Mouse (Mus musculus): ENCODE data around the gene Asic1.
"Not testable (repeated sequence)": the region's sequence is repeated elsewhere in the genome, so short reads cannot be mapped to it uniquely, and the experiment has no call there.

The Asic1 gene

DNA sequence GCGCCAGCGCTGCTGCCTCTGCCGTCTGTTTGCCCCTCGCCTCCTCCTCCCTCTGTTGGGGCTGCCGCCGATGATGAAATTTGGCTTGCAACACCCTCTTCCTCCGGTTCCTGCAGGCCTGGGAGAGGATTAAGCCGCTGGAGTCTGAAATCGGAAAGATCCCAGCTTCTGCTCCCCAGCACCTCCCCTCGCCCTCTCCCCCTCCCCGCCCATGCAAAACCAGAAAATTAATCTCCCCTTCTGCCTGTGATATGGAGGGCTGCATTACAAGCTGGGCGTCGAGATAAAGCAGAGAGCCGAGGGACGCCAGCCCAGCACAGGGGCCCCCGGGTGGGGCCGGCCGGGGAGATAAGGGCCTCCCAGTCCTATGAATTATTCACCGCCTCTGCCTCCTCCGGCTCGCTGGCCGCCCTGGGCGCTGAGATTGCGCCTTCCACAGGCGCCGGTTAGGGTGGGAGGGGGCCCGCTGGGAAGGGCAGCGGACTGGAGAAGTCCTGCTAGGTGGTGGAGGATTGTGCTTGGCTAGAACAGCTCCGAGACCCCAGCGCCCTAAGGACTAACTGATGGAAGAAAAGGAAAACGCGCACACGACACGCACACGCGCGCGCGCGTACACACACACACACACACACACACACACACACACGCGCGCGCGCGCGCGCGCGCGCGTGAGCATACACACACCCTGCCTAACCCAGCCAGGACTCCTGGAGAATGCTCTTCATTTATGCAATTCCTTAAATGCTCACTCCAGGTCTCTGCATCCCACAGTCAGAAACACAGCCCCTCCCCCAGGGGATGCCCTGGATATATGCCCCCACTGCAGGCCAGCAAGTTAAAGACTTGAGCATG lies 5.3 kb upstream of the Asic1 start:
- peak; percentile 81 for DNase-seq

DNA sequence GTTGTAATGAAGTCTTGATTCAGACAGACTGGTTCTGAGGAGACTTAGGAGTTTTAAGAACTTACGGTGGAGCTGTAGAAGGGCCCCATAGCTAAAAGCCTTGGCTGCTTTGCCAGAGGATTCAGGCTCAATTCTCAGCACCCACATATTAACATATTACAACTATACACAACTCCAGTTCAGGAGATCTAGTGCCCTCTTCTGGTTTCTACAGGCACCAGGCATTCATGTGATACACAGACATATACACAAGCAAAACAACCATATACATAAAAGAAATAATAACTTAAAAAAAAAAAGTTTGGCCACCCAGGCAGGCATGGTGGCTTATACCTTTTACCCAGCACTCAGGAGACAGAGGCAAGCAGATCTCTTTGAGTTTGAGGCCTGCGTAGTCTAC lies 2.6 kb upstream of the Asic1 start:
- no peak for DNase-seq

DNA sequence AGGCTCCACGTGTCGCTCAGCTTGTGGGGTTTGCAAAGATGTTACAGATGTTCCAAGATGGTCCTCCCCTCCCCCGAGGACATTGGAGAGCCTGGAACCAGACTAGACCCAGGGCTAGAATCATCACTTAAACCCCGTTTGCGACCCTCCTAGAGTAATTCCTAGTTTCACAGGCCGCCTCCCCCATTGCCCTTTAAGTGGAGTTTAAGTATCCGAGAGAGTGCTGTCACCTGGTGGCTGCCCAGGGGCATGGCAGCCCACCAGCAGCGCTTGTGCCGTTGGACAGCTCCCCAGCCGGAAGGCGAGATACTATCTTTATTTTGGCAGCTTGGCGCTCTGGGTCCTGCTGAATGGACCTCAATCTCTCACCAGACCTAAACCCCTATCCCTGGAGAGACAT lies 1.3 kb upstream of the Asic1 start:
- DNase-seq, result peak; percentile 84

DNA sequence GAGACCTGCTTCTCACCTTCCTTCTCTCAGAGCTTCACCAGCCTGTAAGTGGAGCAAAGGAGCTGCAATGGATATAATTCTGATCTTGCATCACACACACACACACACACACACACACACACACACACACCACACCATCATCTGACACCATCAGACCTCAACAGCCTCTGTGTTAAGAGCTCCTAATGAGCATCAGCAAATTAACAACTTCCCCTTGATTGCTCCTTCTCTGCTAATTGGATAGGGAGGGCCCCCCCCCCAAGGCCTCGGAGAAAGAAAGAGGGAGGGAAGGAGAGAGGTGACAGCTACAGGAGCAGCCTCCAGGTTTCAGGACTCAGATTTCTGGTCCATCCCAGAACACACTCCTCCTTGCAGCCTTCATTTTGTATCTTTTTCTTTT lies 776 bp upstream of the Asic1 start:
- no peak for DNase-seq

DNA sequence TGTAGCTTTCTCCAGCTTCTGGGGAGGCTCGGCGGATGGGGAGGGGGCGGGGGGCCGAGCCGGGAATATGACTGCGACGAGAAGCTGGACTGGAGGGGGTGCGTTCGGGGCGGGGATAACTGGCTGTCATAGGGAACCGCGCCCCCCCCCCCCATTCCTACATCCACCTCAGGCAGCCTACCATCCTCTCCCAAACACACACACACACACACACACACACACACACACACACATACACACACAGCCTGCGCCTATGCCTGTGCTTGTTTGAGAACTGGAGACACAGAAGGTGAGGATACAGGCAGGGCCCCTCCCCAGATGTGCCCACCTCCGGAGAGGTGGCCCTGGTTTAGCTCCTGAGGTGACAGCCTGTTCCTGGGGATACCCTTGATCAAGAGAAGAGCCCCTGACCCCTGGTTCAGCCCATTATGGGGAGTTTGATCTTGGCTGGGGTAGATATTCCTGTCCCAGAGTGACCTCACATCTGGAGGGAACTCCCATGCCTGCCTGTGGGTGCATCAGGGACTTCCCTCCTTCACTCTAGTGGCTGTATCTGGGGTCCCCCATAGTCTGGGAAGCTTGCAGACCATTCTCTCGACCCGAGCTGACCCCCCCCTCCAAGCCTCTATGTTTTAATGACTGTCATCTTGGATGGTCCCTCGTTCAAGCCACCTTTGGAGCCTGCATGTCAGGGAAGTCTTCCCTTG lies 949 bp downstream of the Asic1 start:
- DNase-seq, result no peak

DNA sequence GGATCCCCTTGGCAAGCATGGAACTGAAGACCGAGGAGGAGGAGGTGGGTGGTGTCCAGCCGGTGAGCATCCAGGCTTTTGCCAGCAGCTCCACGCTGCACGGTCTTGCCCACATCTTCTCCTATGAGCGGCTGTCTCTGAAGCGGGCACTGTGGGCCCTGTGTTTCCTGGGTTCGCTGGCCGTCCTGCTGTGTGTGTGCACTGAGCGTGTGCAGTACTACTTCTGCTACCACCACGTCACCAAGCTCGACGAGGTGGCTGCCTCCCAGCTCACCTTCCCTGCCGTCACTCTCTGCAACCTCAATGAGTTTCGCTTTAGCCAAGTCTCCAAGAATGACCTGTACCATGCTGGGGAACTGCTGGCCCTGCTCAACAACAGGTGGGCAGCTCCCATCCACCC lies 1.6 kb downstream of the Asic1 start:
- no peak for DNase-seq

DNA sequence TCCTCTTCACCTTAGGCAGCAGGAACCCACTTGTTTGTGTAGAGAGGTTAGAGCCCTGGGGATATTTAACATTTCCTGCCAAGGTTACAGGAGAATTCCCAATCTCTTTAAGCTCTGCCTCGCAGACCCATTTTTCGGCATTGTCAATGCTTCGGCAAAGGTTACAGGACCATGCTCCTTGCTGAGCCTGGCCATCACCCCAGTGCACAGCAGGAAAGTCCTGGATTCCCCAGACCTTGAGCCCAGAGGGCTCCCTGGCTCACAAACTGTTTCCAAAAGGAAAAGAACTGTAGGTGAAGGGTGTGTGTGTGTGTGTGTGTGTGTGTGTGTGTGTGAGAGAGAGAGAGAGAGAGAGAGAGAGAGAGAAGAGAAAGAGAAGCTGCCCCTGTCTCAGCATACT lies 4.7 kb downstream of the Asic1 start:
- no peak for DNase-seq

DNA sequence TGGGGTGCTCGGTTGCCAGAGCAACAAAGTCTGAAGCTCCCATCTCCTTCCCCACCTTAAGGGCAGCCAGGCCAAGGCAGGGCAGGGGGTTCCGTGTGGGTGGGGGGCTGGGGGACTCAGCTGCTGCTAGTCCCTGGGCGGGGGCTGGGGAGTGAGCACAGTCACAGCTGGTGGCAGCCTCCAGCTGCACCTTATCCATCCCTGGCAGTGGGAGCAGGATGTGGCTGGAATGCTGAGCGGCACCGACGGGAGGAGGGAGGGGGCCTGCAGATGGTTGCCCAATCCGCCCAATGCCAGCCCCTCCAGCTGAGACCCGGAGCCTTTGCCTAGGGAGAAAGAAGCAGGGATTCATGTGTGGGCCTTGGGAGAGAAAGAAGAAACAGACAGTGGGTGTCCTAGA lies 6.9 kb downstream of the Asic1 start:
- DNase-seq, result no peak

DNA sequence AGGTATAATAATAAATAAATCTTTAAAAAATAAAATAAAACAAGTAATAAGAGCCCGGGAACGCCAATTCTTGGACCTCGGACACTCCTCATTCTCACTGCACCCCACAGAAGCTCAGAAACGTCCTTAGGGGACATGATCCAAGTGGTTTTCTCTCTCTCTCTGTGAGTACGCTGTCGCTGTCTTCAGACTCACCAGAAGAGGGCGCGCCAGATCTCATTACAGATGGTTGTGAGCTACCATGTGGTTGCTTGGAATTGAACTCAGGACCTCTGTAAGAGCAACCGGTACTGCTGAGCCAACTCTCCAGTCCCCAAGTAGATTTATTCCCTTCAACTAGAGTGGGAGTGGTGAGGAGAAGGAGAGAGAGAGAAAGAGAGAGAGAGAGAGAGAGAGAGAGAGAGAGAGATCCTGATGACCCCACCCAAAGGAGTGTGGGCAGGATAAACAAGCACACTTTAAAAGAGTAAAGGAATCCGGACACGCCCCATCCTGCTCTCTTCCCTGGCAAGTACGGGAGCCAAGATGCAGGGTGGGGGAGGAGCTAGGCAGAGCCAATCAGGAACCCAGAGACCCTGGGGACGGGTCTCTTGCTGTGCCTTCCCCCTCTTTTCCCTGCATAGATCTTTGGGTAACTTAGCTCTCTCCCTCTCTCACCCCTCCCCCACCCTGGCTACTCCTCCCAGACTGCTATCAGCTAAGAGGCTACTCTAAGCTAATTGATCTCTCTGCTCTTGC lies 8.1 kb downstream of the Asic1 start:
- peak; percentile 52 for DNase-seq

DNA sequence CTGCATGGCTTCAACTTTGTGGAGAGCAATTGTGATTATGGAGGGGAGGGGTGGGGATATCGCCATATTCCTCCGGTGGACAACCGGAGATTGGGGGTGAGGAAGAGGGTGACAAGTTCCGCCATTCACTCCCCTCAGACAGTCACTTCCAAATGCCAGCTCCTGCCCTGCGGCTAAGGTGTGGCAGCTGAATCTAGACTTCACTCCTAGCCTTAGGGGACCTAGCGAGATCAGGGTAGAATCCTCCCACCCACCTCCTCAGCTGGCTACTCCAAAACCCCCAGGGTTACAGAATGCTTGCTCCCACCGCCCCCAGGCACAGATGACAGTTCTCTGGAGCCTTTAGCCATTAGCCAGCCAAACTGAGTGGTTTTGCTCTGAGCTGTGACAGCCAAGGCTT lies 8.8 kb downstream of the Asic1 start:
- DNase-seq, result no peak

DNA sequence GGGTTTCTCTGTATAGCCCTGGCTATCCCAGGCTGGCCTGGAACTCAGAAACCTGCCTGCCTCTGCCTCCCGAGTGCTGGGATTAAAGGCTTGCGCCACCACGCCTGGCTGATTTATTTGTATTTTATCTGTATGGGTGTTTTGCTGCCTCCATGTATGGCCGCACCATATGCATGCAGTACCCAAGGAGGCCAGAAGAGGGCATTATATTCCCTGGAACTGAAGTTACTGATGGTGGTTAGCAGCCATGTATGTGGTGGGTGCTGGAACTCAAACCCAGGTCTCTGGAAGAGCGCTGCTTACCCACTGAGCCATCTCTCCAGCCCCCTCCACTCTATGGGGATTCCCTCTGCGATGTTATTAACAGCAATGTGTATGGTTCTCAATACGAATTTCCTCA lies 12.7 kb downstream of the Asic1 start:
- no peak for DNase-seq

DNA sequence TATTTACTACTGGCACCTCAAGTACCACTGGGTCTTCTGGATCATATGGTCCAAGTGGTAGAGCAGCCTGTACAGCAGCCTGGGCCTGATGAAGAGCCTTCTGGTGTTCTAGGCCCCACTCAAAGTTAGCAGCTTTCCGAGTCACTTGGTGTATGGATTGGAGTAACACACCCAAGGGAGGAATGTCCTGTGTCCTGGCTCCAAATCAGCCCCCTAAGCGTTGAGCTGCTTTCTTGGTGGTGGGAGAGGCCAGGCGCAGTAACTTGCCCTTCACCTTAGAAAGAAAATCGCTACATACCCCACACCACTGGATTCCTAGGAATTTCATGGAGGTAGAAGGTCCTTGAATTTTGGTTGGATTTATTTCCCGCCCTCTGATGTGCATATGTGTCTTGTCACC lies 14.0 kb downstream of the Asic1 start:
- DNase-seq, result no peak

DNA sequence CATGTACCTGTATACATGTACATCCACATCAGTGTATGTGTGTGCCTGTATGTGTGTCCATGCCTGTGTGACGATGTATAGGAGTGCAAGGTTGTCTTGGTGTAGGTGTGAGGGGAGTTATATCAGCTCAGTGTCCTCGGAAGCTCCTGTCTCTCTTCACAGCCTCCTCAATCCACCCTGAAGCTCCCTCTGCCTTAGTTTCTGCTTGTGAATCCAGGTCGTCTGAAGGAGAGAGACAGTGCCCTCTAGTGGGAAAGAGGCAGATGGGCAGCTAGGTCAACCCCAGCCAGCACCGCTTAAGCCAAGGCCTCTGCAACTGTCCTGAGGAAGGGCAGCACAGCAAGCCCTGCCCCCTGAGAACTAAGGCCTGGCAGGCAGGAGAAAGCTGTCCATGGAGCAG lies 18.5 kb downstream of the Asic1 start:
- DNase-seq, result peak; percentile 78

DNA sequence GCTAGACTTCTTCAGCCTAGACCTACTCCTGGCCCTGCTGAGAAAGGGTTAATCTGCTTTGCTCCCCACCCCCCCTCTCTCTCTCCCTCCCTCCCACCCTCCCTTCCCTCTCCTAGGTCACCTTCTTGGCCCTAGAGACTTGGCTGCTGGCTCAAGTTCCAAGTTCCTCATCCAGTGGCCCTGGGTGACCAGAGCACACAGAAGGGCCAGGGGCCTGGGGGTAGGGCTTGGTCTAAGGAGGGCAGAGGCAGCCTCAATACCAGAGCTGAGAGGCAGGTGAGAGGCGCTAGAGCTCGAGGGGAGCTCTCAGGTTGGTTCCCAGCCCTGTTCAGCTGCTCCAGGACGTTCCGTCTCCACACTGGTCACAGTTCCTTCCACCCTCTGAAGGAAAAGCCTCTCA lies 20.8 kb downstream of the Asic1 start:
- no peak for DNase-seq

DNA sequence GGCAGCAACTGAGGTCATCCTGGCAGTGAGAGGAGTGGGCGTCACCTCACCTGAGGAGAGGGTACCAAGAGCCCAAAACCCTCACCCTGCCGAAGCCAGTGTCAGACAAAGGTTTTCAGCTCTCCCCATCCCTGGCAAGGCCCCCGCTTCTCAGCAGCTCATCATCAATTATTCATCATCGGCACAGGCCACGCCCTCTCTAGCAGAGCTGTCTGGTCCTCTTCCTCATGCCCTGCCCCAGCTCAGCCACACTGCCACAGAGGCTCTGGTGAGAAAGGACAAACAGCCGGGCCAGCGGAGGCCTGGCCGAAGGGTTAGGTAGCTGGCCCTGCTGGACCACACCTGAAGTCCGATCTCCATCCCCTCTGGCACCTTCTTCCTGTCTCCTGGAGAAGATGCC lies 21.8 kb downstream of the Asic1 start:
- DNase-seq, result no peak

DNA sequence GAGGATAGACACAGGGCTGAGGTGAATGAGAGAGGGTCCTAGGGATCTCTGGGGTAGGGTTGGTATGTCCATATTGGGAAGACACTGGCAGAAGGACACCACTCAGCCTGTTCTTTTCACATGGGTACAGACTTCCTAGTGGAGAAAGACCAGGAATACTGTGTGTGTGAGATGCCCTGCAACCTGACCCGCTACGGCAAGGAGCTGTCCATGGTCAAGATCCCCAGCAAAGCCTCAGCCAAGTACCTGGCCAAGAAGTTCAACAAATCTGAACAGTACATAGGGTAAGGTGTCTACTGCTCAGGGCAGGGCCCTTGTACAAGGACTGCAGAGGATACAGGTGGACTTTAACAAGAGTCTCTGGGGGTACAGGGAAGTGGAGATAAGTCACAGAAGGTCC lies 27.1 kb downstream of the Asic1 start:
- no peak for DNase-seq

DNA sequence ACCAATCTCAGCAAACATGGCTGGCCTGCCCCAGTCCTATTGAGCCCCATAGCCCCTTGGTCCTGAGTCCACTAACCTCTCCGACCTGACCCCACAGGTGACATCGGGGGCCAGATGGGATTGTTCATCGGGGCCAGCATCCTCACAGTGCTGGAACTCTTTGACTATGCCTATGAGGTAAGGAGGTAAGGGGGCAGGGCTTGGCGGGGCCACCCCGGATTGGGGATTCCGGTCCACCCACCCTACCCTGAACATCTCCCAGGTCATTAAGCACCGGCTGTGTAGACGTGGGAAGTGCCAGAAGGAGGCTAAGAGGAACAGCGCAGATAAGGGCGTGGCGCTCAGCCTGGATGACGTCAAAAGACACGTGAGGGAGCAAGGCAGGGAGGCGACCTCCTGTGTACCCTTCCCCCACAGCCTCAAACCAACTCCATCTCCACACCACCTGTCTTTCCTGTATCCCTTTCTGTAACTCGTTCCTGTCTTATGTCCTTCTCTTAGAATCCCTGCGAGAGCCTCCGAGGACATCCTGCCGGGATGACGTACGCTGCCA lies 28.4 kb downstream of the Asic1 start:
- no peak for DNase-seq

DNA sequence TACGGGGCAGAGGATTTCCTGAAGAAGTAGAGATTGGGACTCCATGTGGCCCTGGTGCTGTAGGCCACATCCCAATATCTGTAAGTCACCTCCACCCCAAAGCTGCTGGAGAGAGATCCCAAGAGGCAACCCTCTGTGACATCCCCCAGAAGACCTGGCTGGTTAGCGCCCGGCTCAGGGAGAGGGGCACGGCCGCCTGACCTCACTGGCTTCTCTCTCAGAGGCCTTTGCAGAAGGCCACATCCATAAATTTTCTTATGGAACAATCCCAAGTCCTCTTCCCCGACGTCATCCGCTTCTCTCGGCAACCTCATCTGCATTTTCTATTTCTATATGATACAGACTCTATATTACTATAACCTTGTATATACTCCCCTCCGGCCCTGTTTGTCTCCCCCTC lies 29.5 kb downstream of the Asic1 start:
- DNase-seq, result no peak

DNA sequence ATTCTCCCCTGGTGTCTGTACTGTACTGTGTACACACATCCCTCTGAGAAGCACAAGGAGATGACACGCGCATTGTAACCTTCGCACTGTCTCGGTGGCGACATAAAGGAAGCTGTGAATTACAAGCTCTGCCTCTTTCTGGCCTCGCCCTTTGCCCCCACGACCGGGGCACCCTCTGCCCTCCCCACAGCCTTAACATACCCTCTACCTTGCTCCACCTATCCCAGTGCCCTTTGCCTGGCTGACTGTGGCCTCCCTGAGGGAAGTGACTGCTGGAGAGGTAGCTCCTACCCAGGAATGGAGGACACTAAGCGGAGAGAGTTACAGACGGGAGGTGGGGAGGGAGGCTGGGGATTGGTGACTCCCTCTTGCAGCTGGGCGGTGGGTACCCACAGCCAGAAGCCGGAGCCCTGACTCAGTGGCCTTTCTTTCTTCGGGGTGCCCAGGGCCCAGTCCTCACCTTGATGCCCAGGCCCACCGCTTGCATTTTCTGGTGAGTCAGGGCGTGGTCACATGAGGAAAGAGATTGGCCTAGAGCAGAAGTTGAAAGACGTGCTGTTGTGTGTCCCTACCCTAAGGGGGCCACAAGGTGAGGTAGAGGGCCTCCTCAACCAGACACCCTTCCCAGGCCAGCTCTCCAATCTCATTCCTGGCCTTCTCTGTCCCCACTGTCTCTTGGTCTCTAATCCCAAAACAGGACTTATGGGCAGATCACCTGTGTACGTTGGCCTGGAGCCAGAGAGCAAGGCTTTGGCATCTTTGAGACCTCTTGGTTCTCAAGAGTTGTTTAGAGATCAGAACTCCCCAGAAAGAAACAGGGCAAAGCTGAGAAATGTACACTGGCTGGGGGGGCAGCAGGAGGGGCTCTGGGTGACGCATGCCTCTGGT lies 30.3 kb downstream of the Asic1 start:
- no peak for DNase-seq

DNA sequence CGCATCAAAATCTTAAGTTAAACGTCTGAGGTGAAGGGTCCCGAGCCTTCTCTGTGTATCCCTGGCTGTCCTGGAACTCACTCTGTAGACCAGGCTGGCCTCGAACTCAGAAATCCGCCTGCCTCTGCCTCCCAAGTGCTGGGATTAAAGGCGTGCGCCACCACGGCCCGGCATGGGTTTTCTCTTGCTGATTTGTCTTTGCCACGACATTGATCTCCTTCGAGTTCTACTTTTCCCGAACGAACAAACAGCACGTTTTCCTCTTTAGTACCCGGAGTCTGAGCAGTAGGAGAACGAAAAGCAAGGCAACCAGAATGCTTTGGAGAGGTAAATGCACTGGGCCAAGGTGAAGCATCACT lies 31.5 kb downstream of the Asic1 start:
- not testable (repeated sequence) for DNase-seq

DNA sequence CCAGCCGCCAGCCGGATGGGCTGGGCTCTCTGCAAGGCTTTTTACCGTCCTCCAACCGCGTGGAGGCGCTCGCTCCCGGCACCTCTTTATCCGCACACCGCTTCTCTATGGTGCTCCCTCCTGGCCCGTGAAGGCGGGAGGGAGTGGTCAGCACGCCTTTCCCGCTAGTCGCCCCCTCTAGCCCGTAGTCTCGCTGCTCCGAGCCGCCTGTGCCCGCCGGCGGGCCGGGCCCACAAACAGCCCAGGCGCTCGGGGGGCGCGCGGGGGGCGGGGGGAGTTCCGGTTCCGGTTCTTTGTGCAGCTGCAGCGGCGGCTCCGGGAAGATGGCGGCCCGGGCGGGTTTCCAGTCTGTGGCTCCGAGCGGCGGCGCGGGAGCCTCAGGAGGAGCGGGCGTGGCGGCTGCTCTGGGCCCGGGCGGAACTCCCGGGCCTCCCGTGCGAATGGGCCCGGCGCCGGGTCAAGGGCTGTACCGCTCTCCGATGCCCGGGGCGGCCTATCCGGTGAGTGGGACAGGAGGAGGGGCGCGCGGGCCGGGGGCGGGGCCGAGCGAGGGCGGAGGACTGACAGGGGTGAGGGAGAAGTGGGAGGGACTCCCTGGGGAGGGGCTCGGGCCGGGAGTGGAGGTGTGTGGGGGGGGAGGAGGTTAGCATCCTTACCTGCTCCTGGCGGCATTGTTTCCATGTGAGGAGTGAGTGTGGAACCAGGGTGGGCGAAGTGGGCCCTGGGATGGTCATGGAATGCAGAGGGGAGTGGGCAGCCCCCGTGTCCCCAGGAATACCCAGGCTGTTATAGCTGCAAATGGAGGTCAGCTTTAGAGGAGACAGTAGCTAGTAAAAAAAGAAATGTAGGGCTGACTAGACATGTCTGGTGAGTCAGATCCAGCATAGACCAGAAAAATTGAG lies 32.1 kb downstream of the Asic1 start, which contains the start of gene Smarcd1:
Gene Smarcd1 (plus strand): TSS at position 131 of the 902 bp plus-strand sequence.
- peak; percentile 97 for DNase-seq
